Mouse (Mus musculus) lung, postnatal 0 days (tissue): ENCODE data around the gene Krtap4-13. TPM values are rescaled to one million over a fixed set of nuclear protein-coding genes. Genes with fewer than 3 reads are reported as not detected.
"Not testable (repeated sequence)": the region's sequence is repeated elsewhere in the genome, so short reads cannot be mapped to it uniquely, and the experiment has no call there.

Source experiments
- ATAC-seq: fragments of 200-750 bp; cut with Nextera tagmentation; 2 replicates; pipeline ENCODE4 v1.8.0; 2017; ENCODE audit warnings: moderate library complexity
- DNase-seq: peaks from one replicate; pipeline ENCODE4 v3.0.0-alpha.2; 2016; ENCODE audit warnings: low spot score
- H3K27ac ChIP-seq: fragments of 300-500 bp; sonication (generic); 2 replicates; pipeline ENCODE4 v1.5.1; 2014; ENCODE audit warnings: antibody characterized with exemption, mild to moderate bottlenecking, low read length, mixed read lengths
- H3K27me3 ChIP-seq: fragments of 300-500 bp; sonication (generic); replicated peaks from 2 replicates; pipeline ENCODE4 v1.6.1; 2014; ENCODE audit warnings: low read length, mixed read lengths; ENCODE audit not compliant: insufficient read depth
- H3K36me3 ChIP-seq: fragments of 300-500 bp; sonication (generic); 2 replicates; pipeline ENCODE4 v1.6.1; 2014; ENCODE audit warnings: low read length, mixed read lengths; ENCODE audit not compliant: insufficient read depth
- H3K4me1 ChIP-seq: fragments of 300-500 bp; sonication (generic); 2 replicates; pipeline ENCODE4 v1.6.1; 2014; ENCODE audit warnings: antibody characterized with exemption, low read depth, low read length, mixed read lengths; ENCODE audit not compliant: insufficient read depth
- H3K4me2 ChIP-seq: fragments of 300-500 bp; sonication (generic); replicated peaks from 2 replicates; pipeline ENCODE4 v1.6.1; 2014; ENCODE audit warnings: low read depth, mild to moderate bottlenecking, low read length, moderate library complexity, mixed read lengths
- H3K4me3 ChIP-seq: fragments of 300-500 bp; sonication (generic); 2 replicates; pipeline ENCODE4 v1.5.1; 2014; ENCODE audit warnings: low read depth, low read length
- H3K9ac ChIP-seq: fragments of 300-500 bp; sonication (generic); replicated peaks from 2 replicates; pipeline ENCODE4 v1.6.1; 2014; ENCODE audit warnings: low read depth, mild to moderate bottlenecking
- H3K9me3 ChIP-seq: fragments of 300-500 bp; sonication (generic); 2 replicates; pipeline ENCODE4 v1.6.1; 2016; ENCODE audit warnings: low read length, mixed read lengths
- CTCF ChIP-seq: IDR thresholded peaks from 2 replicates; pipeline ENCODE4 v1.5.1; 2016; ENCODE audit warnings: antibody characterized with exemption, mild to moderate bottlenecking
- EP300 ChIP-seq: IDR thresholded peaks from 2 replicates; pipeline ENCODE4 v1.6.1; 2016; ENCODE audit warnings: antibody characterized with exemption, mild to moderate bottlenecking, control low read depth
- WGBS: fragments of 180-500 bp; shearing (Covaris S2); extraction: QIAGEN DNeasy Blood & Tissue Kit; methylation state at CpG from one replicate; pipeline ENCODE4 v1.1.7; 2014; 5-methylcytosine and 5-hydroxymethylcytosine counted together
- polyA plus RNA-seq: library from polyadenylated mRNA; unstranded; fragments of >200 nt; fragmentation: Nextera tagmentation; extraction: Ambion mirVana; gene quantifications from 2 replicates; pipeline ENCODE4 v1.2.1, GENCODE M21; 2015

Gene Krtap4-13
- not detected in 2 replicates for polyA plus RNA-seq

DNA sequence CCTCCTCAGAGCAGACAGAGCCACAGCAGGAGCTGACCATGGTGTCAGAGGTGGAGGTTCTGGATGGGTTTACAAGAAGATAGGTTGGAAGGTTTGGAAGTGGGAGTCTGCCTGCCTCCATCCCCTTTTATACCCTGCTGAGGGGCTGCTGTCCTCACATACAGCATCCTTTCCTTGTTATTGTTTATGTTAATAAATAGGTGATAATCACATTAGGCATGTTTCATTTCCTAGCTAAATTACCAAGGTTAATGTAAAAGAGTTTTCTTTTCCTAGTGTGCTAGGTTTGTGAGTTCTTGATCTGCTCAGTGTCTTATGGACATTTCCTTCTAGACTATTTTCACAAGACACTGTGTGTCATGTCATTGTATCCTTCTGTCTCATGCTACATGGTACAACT is at the start of gene Krtap4-13:
TSS of gene Krtap4-13 (minus strand) at position 101 of the 400 bp plus-strand sequence.
- not testable (repeated sequence) for H3K27ac ChIP-seq, H3K9me3 ChIP-seq, H3K9ac ChIP-seq, H3K4me2 ChIP-seq, H3K4me3 ChIP-seq, H3K4me1 ChIP-seq, ATAC-seq, H3K27me3 ChIP-seq, DNase-seq, H3K36me3 ChIP-seq

DNA sequence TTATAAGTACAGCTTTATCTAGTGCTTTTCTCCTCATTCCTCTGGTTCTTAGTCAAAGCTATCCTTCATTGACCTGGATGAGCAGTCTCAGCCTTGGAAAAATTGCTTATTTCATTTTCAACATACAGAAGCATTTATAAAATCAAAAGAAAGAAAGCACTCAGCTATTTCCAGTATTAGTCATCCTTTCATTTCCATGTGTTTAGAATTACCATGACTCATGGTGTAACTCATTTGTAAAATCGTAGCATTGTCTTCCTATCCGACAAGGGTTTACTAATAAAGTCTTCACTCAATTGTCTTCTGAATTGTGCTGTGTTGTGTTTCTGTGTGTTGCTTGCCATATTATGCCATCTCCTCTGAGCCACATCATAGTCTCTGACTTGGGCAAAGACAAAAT is 49.1 kb upstream of the Krtap4-13 start:
- DNase-seq (no peak), ATAC-seq (no peak)
- H3K27ac ChIP-seq = no peak overlapping the region
- no peaks in the 10 kb centered on the region for H3K4me1 ChIP-seq
- no peaks in the 10 kb centered on the region for H3K9me3 ChIP-seq
- no peaks in the 10 kb centered on the region for H3K27me3 ChIP-seq
- TF ChIP-seq CTCF (no peak), EP300 (no peak)
- no peak overlapping the region for H3K4me3 ChIP-seq
- 58% methylated on average over 2 of the region's 2 CpGs for WGBS
- no peaks in the 10 kb centered on the region for H3K36me3 ChIP-seq
- no peak overlapping the region for H3K9ac ChIP-seq
- H3K4me2 ChIP-seq = no peak overlapping the region

DNA sequence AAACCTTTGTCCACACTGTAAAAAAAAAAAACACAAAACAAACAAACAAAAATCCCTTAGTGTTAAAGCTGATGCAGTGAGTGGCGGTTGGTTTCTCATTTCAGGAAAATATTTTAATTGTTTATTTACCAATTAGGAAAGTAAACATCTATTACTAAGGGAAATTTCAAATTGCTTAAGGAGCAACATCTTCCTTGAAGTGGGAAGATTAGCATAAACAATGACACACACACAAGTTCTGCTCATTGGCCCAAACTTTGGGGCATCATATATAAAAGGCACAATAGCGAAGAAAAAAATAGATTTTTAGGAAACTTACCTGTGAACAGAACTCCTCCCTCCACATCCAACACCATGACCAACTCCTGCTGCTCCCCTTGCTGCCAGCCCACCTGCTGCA is 47.9 kb upstream of the Krtap4-13 start, which contains the start of gene Gm11568:
TSS of gene Gm11568 (plus strand) at position 301 of the 400 bp plus-strand sequence.
- Histone ChIP-seq H3K27me3 (no peaks in the 10 kb centered on the region), H3K9me3 (no peaks in the 10 kb centered on the region), H3K4me1 (no peaks in the 10 kb centered on the region), H3K27ac (no peak within 1 kb of the TSS), H3K4me2 (no peak within 1 kb of the TSS), H3K36me3 (no peaks in the 10 kb centered on the region), H3K4me3 (no peak within 1 kb of the TSS), H3K9ac (no peak within 1 kb of the TSS)
- DNase-seq (no peak), ATAC-seq (no peak)
- 73% methylated on average over 2 of the region's 2 CpGs for WGBS
- TF ChIP-seq CTCF (no peak), EP300 (no peak)

DNA sequence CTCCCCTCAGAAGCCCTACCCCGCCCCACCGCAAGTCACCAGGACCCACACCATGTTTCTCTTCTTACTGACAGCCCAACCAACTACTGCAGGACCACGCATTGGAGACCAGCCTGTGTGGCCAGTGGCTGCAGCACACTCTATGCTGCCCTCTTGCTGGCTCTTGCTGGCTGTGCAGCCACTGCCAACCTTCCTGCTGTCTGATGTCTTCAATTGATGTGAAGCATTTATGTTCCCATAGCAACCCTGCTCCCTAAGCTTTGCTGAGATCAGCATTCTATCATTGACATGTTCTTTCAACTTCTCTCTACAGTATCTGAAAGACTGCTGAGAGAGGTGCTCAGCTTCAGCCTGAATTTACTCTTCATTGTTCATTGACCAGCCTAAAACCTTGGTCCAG is 44.4 kb upstream of the Krtap4-13 start:
- TF ChIP-seq EP300 = no peak
- peak; percentile 61 for TF ChIP-seq CTCF
- Histone ChIP-seq H3K9ac (no peak overlapping the region), H3K27ac (no peak overlapping the region), H3K27me3 (no peaks in the 10 kb centered on the region), H3K36me3 (no peaks in the 10 kb centered on the region), H3K4me2 (no peak overlapping the region), H3K9me3 (no peaks in the 10 kb centered on the region), H3K4me1 (no peaks in the 10 kb centered on the region), H3K4me3 (no peak overlapping the region)
- peak; percentile 15 for DNase-seq
- 46% methylated on average over 3 of the region's 3 CpGs for WGBS
- ATAC-seq = no peak

DNA sequence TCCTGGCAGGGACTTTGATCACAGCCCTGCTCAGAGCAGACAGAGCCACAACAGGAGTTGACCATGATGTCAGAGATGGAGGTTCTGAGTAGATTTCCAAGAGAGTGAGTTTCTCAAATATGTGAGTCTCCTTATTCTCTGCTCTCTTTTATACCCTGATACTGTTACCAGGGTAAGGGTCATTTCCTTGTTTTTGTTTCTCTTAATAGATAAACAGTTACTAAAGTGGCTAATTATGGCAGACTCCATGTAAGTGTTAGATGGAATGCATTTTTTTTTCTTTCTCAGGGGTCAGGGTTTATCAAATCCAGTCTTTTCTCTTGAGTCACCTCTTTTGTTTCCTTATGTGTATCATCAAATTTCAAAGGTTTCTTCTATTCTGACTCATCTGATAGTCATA is 41.8 kb upstream of the Krtap4-13 start, which contains the start of gene Krtap4-16:
TSS of gene Krtap4-16 (minus strand) at position 101 of the 400 bp plus-strand sequence.
- H3K4me2 ChIP-seq = no peak within 1 kb of the TSS
- no peaks in the 10 kb centered on the region for H3K4me1 ChIP-seq
- H3K27me3 ChIP-seq = no peaks in the 10 kb centered on the region
- H3K4me3 ChIP-seq = no peak within 1 kb of the TSS
- no peaks in the 10 kb centered on the region for H3K36me3 ChIP-seq
- H3K9me3 ChIP-seq = no peaks in the 10 kb centered on the region
- ATAC-seq (no peak), DNase-seq (no peak)
- no peak within 1 kb of the TSS for H3K9ac ChIP-seq
- TF ChIP-seq CTCF (no peak), EP300 (no peak)
- no peak within 1 kb of the TSS for H3K27ac ChIP-seq

DNA sequence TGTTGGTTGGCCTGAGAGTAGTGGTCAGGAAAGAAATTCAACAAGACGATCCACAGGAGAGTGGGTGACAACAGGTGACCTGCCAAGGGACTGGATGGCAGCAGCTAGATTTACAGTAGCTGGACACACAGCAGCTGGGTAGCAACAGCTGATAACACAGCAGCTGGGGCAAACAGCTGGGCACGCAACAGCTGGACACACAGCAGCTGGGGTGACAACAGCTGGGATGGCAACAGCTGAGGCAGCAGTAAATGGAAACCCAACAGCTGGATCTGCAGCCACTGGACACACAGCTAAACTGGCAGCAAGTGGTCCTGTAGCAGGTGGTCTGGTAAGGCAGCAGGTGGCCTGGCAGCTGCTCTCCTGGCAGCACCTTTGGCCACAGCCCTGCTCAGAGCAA is 37.1 kb upstream of the Krtap4-13 start:
- no peak for ATAC-seq
- Histone ChIP-seq H3K9me3 (no peaks in the 10 kb centered on the region), H3K4me2 (no peak overlapping the region), H3K4me3 (no peak overlapping the region), H3K27ac (no peak overlapping the region), H3K36me3 (no peaks in the 10 kb centered on the region), H3K4me1 (no peaks in the 10 kb centered on the region), H3K9ac (no peak overlapping the region), H3K27me3 (no peaks in the 10 kb centered on the region)
- WGBS = 79% methylated on average over 2 of the region's 2 CpGs
- DNase-seq = no peak
- TF ChIP-seq EP300 = no peak
- no peak for TF ChIP-seq CTCF

DNA sequence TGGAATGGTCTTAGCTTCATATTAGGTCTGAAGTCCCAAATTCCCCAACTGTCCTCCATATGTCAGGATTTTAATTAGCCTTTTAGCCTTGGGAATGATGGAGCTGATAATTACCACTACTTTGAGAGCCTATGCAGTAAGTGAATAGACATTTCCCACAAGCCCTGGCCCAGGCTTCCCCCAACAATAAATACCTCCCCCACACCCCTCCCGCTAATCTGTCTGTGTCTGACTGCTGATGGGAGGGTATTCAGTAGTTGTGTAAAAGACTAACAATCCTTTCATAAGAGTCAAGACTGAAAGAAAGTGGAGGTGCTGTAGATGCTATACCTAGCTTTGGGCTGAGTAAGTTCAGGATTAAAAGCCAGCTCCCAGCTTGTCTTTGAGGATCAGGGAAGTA is 32.5 kb upstream of the Krtap4-13 start:
- TF ChIP-seq EP300 (no peak), CTCF (no peak)
- ATAC-seq = no peak
- Histone ChIP-seq H3K27me3 (no peaks in the 10 kb centered on the region), H3K9me3 (no peaks in the 10 kb centered on the region), H3K4me1 (no peaks in the 10 kb centered on the region), H3K36me3 (no peaks in the 10 kb centered on the region), H3K4me3 (no peak overlapping the region), H3K9ac (no peak overlapping the region), H3K27ac (no peak overlapping the region), H3K4me2 (no peak overlapping the region)
- WGBS = 82% methylated on average over 1 of the region's 1 CpGs
- DNase-seq = no peak
